Mouse (Mus musculus) lung, embryonic 15.5 days (tissue): ENCODE data around the gene Spp1. TPM values are rescaled to one million over a fixed set of nuclear protein-coding genes. Genes with fewer than 3 reads are reported as not detected.

Source experiments
- ATAC-seq: fragments of 200-750 bp; cut with Nextera tagmentation; 2 replicates; pipeline ENCODE4 v1.8.0; 2017; ENCODE audit warnings: moderate number of reproducible peaks, borderline replicate concordance; ENCODE audit not compliant: low FRiP score, low TSS enrichment; ENCODE audit errors: extremely low read depth
- H3K27ac ChIP-seq: fragments of 300-500 bp; sonication (generic); 2 replicates; pipeline ENCODE4 v1.5.1; 2015; ENCODE audit warnings: moderate library complexity, mild to moderate bottlenecking, inconsistent platforms
- H3K27me3 ChIP-seq: fragments of 300-500 bp; sonication (generic); 2 replicates; pipeline ENCODE4 v1.6.1; 2015; ENCODE audit warnings: inconsistent platforms
- H3K36me3 ChIP-seq: fragments of 300-500 bp; sonication (generic); 2 replicates; pipeline ENCODE4 v1.6.1; 2015; ENCODE audit warnings: inconsistent platforms
- H3K4me1 ChIP-seq: fragments of 300-500 bp; sonication (generic); 2 replicates; pipeline ENCODE4 v1.6.1; 2015; ENCODE audit warnings: inconsistent platforms
- H3K4me2 ChIP-seq: fragments of 300-500 bp; sonication (generic); 2 replicates; pipeline ENCODE4 v1.6.1; 2015; ENCODE audit warnings: inconsistent platforms, mild to moderate bottlenecking, moderate library complexity
- H3K4me3 ChIP-seq: fragments of 300-500 bp; sonication (generic); 2 replicates; pipeline ENCODE4 v1.5.1; 2015; ENCODE audit warnings: mild to moderate bottlenecking, inconsistent platforms
- H3K9ac ChIP-seq: fragments of 300-500 bp; sonication (generic); 2 replicates; pipeline ENCODE4 v1.6.1; 2015; ENCODE audit warnings: inconsistent platforms
- H3K9me3 ChIP-seq: fragments of 300-500 bp; sonication (generic); 2 replicates; pipeline ENCODE4 v1.6.1; 2016; ENCODE audit warnings: inconsistent platforms
- WGBS: fragments of 180-500 bp; shearing (Covaris S2); methylation state at CpG from one replicate; pipeline ENCODE4 v1.1.7; 2015; 5-methylcytosine and 5-hydroxymethylcytosine counted together
- polyA plus RNA-seq: library from polyadenylated mRNA; unstranded; fragments of >200 nt; fragmentation: Nextera tagmentation; extraction: Ambion mirVana; gene quantifications from 2 replicates; pipeline ENCODE4 v1.2.1, GENCODE M21; 2015

Gene Spp1
- polyA plus RNA-seq, 1 experiment from 2014 or later = 3.7 TPM

GRCm38 (mm10) chr5:104460856-104461255, 25.9 kb downstream of the Spp1 start:
- no peak overlapping the region for H3K27ac ChIP-seq
- H3K36me3 ChIP-seq = peaks cover 13% of the 10 kb centered on the region
- H3K9ac ChIP-seq = no peak overlapping the region

GRCm38 (mm10) chr5:104465279-104465678, 30.4 kb downstream of the Spp1 start:
- H3K4me1 ChIP-seq = peaks cover 5% of the 10 kb centered on the region; the same call in 1 of the 2 replicates
- WGBS = 85% methylated on average over 8 of the region's 8 CpGs
- H3K27ac ChIP-seq = no peak overlapping the region
- peaks cover 35% of the 10 kb centered on the region for H3K36me3 ChIP-seq
- ATAC-seq = no peak
- H3K27me3 ChIP-seq = no peaks in the 10 kb centered on the region
- H3K9me3 ChIP-seq = no peaks in the 10 kb centered on the region
- H3K4me2 ChIP-seq = no peak overlapping the region
- H3K9ac ChIP-seq = no peak overlapping the region
- no peak overlapping the region for H3K4me3 ChIP-seq

More at GRCm38 (mm10) chr5:104460856-104461255, 25.9 kb downstream of the Spp1 start:
- no peaks in the 10 kb centered on the region for H3K9me3 ChIP-seq
- H3K4me1 ChIP-seq = peaks cover 14% of the 10 kb centered on the region
- 21% methylated on average over 6 of the region's 7 CpGs for WGBS
- H3K4me2 ChIP-seq = peak overlapping the region; percentile 75
- H3K4me3 ChIP-seq = peak overlapping the region; percentile 91
- no peaks in the 10 kb centered on the region for H3K27me3 ChIP-seq
- ATAC-seq = no peak

- H3K9me3 ChIP-seq = no peaks in the 10 kb centered on the region
- peaks cover 37% of the 10 kb centered on the region for H3K36me3 ChIP-seq
- H3K4me1 ChIP-seq = peaks cover 5% of the 10 kb centered on the region; the same call in 1 of the 2 replicates
- H3K27me3 ChIP-seq = no peaks in the 10 kb centered on the region
- no peak overlapping the region for H3K9ac ChIP-seq
- no peak overlapping the region for H3K4me3 ChIP-seq
- H3K4me2 ChIP-seq = no peak overlapping the region
- ATAC-seq = no peak
- WGBS = 90% methylated on average over 12 of the region's 12 CpGs
- H3K27ac ChIP-seq = no peak overlapping the region
These were observed 30.8 kb downstream of the Spp1 start for GRCm38 (mm10) chr5:104465731-104466130.

- ATAC-seq = no peak
- H3K27ac ChIP-seq = no peak overlapping the region
- no peak overlapping the region for H3K4me2 ChIP-seq
- no peaks in the 10 kb centered on the region for H3K9me3 ChIP-seq
- no peak overlapping the region for H3K9ac ChIP-seq
- peaks cover 47% of the 10 kb centered on the region for H3K36me3 ChIP-seq
- H3K27me3 ChIP-seq = no peaks in the 10 kb centered on the region
- H3K4me3 ChIP-seq = no peak overlapping the region
- 91% methylated on average over 16 of the region's 16 CpGs for WGBS
- H3K4me1 ChIP-seq = peaks cover 5% of the 10 kb centered on the region; the same call in 1 of the 2 replicates
These were observed 31.9 kb downstream of the Spp1 start for GRCm38 (mm10) chr5:104466816-104467215.

- Histone ChIP-seq H3K9ac (no peak overlapping the region), H3K4me2 (no peak overlapping the region), H3K27me3 (no peaks in the 10 kb centered on the region), H3K9me3 (no peaks in the 10 kb centered on the region), H3K27ac (no peak overlapping the region), H3K36me3 (peaks cover 63% of the 10 kb centered on the region), H3K4me1 (no peaks in the 10 kb centered on the region), H3K4me3 (no peak overlapping the region)
- WGBS = 88% methylated on average over 5 of the region's 5 CpGs
- no peak for ATAC-seq
These were observed 33.7 kb downstream of the Spp1 start for GRCm38 (mm10) chr5:104468586-104468985.

- Histone ChIP-seq H3K4me2 (no peak overlapping the region), H3K9me3 (no peaks in the 10 kb centered on the region), H3K36me3 (peaks cover 49% of the 10 kb centered on the region), H3K4me1 (no peaks in the 10 kb centered on the region), H3K27ac (no peak overlapping the region), H3K9ac (no peak overlapping the region), H3K4me3 (no peak overlapping the region), H3K27me3 (no peaks in the 10 kb centered on the region)
- 67% methylated on average over 5 of the region's 5 CpGs for WGBS
- ATAC-seq = no peak
These were observed 36.1 kb downstream of the Spp1 start for GRCm38 (mm10) chr5:104470981-104471391.

- Histone ChIP-seq H3K4me2 (no peak overlapping the region), H3K4me1 (no peaks in the 10 kb centered on the region), H3K27me3 (no peaks in the 10 kb centered on the region), H3K9me3 (no peaks in the 10 kb centered on the region), H3K36me3 (peaks cover 43% of the 10 kb centered on the region), H3K9ac (no peak overlapping the region), H3K27ac (no peak overlapping the region), H3K4me3 (no peak overlapping the region)
- no peak for ATAC-seq
- WGBS = 93% methylated on average over 8 of the region's 8 CpGs
These were observed 37.5 kb downstream of the Spp1 start for GRCm38 (mm10) chr5:104472371-104472770.

GRCm38 (mm10) chr5:104480367-104480766, 45.4 kb downstream of the Spp1 start:
- H3K36me3 ChIP-seq = peaks cover 66% of the 10 kb centered on the region
- H3K9me3 ChIP-seq = no peaks in the 10 kb centered on the region
- no peak overlapping the region for H3K4me2 ChIP-seq
- ATAC-seq = no peak
- no peak overlapping the region for H3K9ac ChIP-seq
- H3K4me3 ChIP-seq = no peak overlapping the region
- H3K27me3 ChIP-seq = no peaks in the 10 kb centered on the region
- H3K4me1 ChIP-seq = no peaks in the 10 kb centered on the region
- H3K27ac ChIP-seq = no peak overlapping the region
- 64% methylated on average over 7 of the region's 7 CpGs for WGBS

- 80% methylated on average over 8 of the region's 8 CpGs for WGBS
- no peak for ATAC-seq
- H3K27ac ChIP-seq = no peak overlapping the region
- no peaks in the 10 kb centered on the region for H3K27me3 ChIP-seq
- no peak overlapping the region for H3K4me2 ChIP-seq
- no peak overlapping the region for H3K9ac ChIP-seq
- H3K4me1 ChIP-seq = no peaks in the 10 kb centered on the region
- H3K4me3 ChIP-seq = no peak overlapping the region
- peaks cover 71% of the 10 kb centered on the region for H3K36me3 ChIP-seq
- H3K9me3 ChIP-seq = no peaks in the 10 kb centered on the region
These were observed 47.9 kb downstream of the Spp1 start for GRCm38 (mm10) chr5:104482856-104483255.

Other genes with a start within 250 kb of the Spp1 start
- gene Dmp1, start 232.5 kb upstream of the Spp1 start, polyA plus RNA-seq = 0.52 and 0.74 TPM in 2 replicates
- 4.6 and 5.1 TPM in 2 replicates for gene Ibsp, start 135.9 kb upstream of the Spp1 start, polyA plus RNA-seq
- not detected in 2 replicates for gene Mepe, start 109.8 kb upstream of the Spp1 start, polyA plus RNA-seq
- 13.2 and 13.9 TPM in 2 replicates for gene Pkd2, start 24.3 kb downstream of the Spp1 start, polyA plus RNA-seq
- gene BC005561, start 73.2 kb downstream of the Spp1 start, polyA plus RNA-seq = 10.8 and 12.1 TPM in 2 replicates